Mouse (Mus musculus) liver, adult (tissue): ENCODE data around the gene Pdss2.

ENCODE experiments used
- GATA4 ChIP-seq: IDR thresholded peaks from 2 replicates; pipeline ENCODE4 v1.6.1; 2014; ENCODE audit warnings: mild to moderate bottlenecking, low read length; ENCODE audit not compliant: insufficient replicate concordance

Pdss2 gene

GRCm38 (mm10) chr10:43420660-43421413 lies 199.6 kb downstream of the Pdss2 start:
- TF ChIP-seq GATA4, result no peak

GRCm38 (mm10) chr10:43422061-43422770 lies 200.9 kb downstream of the Pdss2 start:
- TF ChIP-seq GATA4, result no peak

- TF ChIP-seq GATA4, result peak; percentile 79; the same call in 1 of the 2 replicates
These were observed 203.3 kb downstream of the Pdss2 start for GRCm38 (mm10) chr10:43424545-43424944.

DNA sequence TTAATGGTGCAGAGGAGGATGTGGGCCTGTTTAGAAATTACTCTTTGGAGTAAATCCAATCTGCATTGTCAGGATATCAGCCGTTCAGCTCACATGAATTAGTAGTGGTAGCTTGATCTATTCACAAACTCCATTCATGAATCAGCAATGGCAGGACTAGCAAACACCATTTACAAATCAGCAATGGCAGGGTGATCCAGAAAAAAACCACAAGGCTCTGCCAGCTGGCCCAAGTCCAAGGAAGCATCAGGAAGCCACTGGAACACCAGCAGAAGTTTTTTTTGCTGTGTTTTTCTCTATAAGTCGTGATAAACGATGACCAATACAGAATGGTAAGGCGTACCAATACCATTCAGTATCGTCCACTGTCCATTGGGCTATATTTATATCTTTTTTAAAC lies 209.3 kb downstream of the Pdss2 start:
- no peak for TF ChIP-seq GATA4

GRCm38 (mm10) chr10:43434326-43434725 lies 213.0 kb downstream of the Pdss2 start:
- TF ChIP-seq GATA4, result no peak

- no peak for TF ChIP-seq GATA4
These were observed 214.5 kb downstream of the Pdss2 start for GRCm38 (mm10) chr10:43435757-43436156.

GRCm38 (mm10) chr10:43439492-43439941 lies 218.2 kb downstream of the Pdss2 start:
- TF ChIP-seq GATA4, result no peak

- TF ChIP-seq GATA4, result no peak
These were observed 218.8 kb downstream of the Pdss2 start for GRCm38 (mm10) chr10:43440050-43440449.

- TF ChIP-seq GATA4, result no peak
These were observed 219.9 kb downstream of the Pdss2 start for GRCm38 (mm10) chr10:43440981-43441740.

- TF ChIP-seq GATA4, result no peak
These were observed 227.4 kb downstream of the Pdss2 start for GRCm38 (mm10) chr10:43448656-43449055.

- no peak for TF ChIP-seq GATA4
These were observed 230.8 kb downstream of the Pdss2 start for GRCm38 (mm10) chr10:43451848-43452662.

- TF ChIP-seq GATA4, result no peak
These were observed 231.3 kb downstream of the Pdss2 start for GRCm38 (mm10) chr10:43452663-43452996.

DNA sequence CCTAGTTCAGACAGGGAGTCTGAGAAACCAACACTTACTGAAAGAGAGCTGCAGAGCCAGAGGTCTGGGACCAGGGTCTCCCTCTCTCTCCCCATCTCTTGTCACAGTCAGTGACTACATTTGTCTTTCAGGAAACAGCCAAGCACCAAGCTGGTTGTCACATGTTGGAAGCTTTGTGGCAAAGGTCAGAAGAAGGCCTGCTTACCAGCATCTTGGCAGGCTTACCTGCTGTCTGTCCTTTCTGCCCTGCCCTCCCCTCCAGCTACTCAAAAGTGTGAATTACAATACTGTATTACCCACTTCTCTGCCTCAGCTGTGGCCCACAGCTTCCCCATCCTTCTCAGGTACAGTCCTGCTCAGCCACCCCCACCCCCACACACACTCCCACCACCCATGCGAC lies 232.9 kb downstream of the Pdss2 start:
- TF ChIP-seq GATA4, result no peak

- no peak for TF ChIP-seq GATA4
These were observed 233.4 kb downstream of the Pdss2 start for GRCm38 (mm10) chr10:43454671-43455070.

GRCm38 (mm10) chr10:43462821-43463220 lies 241.5 kb downstream of the Pdss2 start:
- TF ChIP-seq GATA4, result no peak

DNA sequence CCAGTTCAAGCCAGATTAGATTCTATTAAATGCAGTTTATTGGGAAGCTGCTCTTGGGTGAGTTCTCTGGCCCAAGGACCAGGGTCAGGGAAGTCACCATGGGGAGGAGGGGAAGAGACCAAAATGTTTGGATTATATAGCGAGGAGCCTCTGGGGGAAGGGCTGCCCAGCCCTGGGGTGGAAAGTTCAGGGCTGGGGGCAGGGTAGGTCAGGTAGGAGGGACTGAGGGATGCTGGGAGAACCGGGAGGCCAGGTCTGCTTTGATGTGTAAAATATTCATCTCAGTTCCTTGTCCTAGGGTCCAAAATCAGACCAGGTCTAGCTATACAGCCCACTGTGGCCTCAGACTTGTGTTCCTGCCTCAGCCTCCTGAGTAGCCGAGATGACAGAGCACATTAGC lies 241.9 kb downstream of the Pdss2 start:
- TF ChIP-seq GATA4, result no peak

GRCm38 (mm10) chr10:43466223-43466622 lies 244.9 kb downstream of the Pdss2 start:
- TF ChIP-seq GATA4, result no peak
